Mouse (Mus musculus): ENCODE data around the gene Twsg1.
A peak's percentile ranks its signal among the peaks of the same experiment; 100 is the strongest.

Gene Twsg1

GRCm38 (mm10) chr17:65931525-65931924, 19.5 kb downstream of the Twsg1 start:
- no peak for DNase-seq (ENCODE audit: low spot score)

- peak; percentile 84 for DNase-seq (ENCODE audit: low spot score)
Measured at GRCm38 (mm10) chr17:65930960-65931359, 20.1 kb downstream of the Twsg1 start.

- DNase-seq (ENCODE audit: low spot score) = no peak
Measured at GRCm38 (mm10) chr17:65930158-65930826, 20.7 kb downstream of the Twsg1 start.

DNA sequence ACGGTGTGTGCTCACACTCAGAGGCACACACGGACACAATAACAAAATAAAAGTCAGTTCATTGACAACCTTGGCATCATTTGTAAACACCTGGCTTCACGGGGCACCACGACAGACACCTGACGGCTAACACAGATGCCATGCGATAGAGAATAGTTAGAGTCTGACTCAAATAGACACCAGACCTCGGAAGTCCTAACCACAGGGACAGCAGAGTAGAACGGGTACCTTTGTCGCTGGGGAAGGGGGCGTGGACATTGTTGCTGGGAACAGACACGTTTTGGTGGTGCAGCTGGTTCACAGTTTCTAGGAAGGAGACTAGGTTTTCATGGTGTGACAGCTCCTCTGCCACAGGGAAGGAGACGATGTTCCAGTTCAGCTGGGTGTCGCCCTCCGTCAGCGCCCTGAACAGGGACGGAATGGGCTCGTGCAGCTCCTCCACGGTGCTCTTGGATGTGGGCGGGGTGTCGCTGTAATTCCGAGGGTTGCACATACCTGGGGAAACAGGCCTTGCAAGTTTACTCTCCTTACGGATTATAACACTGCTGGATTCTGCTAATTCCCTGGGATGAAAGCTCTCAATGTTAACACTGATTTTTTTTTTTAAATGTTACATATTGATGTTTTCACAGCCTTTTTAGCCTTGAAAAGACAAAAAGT, 21.6 kb downstream of the Twsg1 start:
- no peak for DNase-seq (ENCODE audit: low spot score)

- DNase-seq (ENCODE audit: low spot score) = no peak
Measured at GRCm38 (mm10) chr17:65927077-65927476, 23.9 kb downstream of the Twsg1 start.

DNA sequence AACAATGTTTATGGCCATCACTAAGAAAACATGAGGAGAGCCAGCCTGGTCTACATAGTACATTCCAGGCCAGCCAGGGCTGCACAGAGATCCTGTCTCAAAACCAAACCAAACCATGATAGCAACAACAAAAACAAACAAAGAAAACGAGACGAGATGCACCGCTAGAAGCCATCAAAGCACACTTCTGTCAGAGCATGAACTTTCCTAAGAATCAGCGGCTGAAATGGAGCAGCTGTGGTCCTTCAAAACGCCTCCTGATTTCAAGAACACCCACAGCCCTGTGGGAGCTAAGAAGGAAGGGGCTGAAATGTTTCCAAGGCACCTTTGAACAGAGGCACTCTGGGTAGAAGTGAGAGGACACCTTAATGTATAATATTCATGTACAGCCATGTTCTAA, 26.8 kb downstream of the Twsg1 start:
- DNase-seq (ENCODE audit: low spot score) = no peak

GRCm38 (mm10) chr17:65921975-65922374, 29.1 kb downstream of the Twsg1 start:
- no peak for DNase-seq (ENCODE audit: low spot score)

DNA sequence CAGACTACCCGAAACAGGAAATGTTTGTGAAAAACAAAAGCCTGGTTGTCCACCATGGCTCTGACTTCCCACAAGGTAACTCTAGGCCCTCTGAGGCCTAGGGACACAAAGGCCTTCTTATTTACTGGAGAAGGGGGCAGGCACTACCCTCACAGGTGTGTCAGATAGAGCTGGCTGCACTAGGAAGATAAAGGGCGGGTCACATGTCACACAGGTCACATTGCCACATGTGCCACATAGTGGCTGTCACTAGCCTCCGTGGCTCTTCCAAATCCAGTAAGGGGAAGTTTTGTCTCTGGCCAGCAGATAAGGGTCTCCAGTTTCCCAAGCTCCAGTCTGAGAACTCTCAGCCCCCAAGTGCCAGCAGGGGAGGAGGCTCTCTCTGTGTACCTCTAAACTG, 31.8 kb downstream of the Twsg1 start:
- no peak for DNase-seq (ENCODE audit: low spot score)

- DNase-seq (ENCODE audit: low spot score) = peak; percentile 84
Measured at GRCm38 (mm10) chr17:65916135-65916668, 34.8 kb downstream of the Twsg1 start.

GRCm38 (mm10) chr17:65914083-65914482, 36.9 kb downstream of the Twsg1 start:
- DNase-seq (ENCODE audit: low spot score) = no peak

DNA sequence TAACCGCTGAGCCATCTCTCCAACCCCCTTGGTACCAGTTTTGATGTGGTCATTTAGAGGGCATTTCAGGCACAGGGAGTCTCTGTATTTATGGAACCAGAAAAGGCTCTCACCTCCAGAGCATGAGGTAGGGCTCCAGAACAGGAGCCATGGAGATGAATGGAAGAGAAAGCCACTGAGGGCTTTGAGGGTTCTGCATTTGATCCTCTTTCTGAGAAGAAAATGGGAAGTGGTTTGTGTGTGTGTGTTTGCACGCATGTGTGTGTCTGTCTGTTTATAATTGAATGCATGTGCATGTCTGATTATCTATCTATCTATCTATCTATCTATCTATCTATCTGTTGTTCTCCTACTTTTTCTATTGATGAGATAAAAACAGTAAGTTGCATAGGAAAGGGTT, 38.8 kb downstream of the Twsg1 start:
- DNase-seq (ENCODE audit: low spot score) = no peak

GRCm38 (mm10) chr17:65911285-65912069, 39.5 kb downstream of the Twsg1 start:
- no peak for DNase-seq (ENCODE audit: low spot score)

GRCm38 (mm10) chr17:65908270-65908669, 42.8 kb downstream of the Twsg1 start:
- DNase-seq (ENCODE audit: low spot score) = no peak

DNA sequence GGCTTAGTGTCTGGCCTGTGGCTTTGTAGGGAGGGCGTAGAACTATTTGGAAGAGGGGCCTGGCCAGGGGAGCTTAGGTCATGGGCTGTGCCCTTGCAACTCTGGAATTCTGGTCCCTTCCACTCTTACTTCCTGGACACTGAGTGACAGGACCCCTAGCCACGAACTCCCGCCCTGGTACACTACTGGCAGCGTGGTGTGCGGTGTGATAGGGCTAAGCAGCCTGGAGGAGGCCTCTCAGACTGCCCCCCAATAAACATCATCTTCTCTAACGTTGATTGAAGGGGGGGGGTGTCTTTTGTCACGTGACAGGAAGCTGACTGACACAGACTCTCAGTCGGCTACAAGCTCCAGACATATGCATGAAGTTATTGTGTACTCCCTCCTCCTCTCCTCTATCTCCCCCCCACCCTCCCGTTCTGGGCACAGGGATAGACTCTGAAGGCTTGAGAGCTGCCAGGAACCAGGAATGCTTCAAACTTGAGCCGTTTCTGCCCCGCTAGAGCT, 44.1 kb downstream of the Twsg1 start:
- peak; percentile 30 for DNase-seq (ENCODE audit: low spot score)

- DNase-seq (ENCODE audit: low spot score) = peak; percentile 31
Measured at GRCm38 (mm10) chr17:65906313-65906894, 44.6 kb downstream of the Twsg1 start.

DNA sequence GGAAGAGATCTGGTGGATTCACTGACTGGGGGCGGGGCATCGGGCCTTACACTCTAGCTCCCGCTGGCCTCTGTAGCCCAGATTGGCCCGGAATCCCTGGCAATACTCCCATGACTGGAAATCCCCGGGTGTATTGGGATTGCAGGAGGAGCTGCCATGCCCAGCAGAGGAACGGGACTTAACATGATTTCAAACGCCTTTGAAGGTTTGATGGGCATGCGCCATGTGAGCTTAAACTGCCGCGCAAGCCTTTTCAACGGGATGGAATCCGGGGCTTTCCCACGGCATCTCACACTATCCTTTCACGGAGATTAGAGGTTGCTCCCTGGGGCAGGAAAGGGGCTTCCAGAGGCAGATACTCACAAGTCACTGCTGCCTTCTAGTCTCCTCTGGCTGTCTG, 45.8 kb downstream of the Twsg1 start:
- peak; percentile 85 for DNase-seq (ENCODE audit: low spot score)

- no peak for DNase-seq (ENCODE audit: low spot score)
Measured at GRCm38 (mm10) chr17:65903826-65904225, 47.2 kb downstream of the Twsg1 start.

DNA sequence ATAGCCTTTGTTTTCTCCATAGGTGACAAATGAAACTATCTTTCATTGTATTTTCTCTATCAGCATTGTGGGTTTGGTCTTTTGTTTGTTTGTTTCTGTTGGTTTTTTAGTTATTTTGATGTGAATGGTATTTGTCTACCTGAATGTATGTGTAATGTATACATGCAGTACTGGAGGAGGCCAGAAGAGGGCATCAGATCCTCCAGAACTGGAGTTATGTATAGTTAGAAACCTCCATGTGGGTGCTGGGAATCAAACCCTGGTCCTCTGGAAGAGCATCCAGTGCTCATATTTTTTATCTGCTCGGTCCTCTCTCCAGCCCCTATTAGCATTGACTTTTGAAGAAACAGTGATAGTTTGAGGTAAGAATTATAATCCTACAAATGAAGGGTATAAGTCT, 48.0 kb downstream of the Twsg1 start:
- DNase-seq (ENCODE audit: low spot score) = no peak

DNA sequence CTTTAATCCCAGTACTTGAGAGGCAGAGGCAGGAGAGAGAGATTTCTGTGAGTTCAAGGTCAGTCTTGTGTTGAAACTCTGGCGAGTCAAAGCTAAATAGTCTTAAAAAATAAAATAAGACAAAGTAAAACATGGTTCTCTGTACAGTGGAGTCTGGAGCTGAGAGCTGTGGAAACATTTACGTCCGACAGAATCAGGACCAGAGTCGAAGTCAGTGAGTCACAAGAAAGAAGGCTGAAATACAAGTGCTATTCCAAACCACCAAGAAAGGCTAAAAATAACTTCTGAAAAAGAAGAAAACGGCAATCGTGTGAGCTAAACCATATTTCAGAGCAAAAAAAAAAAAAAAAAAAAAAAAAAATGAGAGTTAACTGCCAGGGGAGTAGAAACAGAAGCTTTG, 48.7 kb downstream of the Twsg1 start:
- DNase-seq (ENCODE audit: low spot score) = no peak

DNA sequence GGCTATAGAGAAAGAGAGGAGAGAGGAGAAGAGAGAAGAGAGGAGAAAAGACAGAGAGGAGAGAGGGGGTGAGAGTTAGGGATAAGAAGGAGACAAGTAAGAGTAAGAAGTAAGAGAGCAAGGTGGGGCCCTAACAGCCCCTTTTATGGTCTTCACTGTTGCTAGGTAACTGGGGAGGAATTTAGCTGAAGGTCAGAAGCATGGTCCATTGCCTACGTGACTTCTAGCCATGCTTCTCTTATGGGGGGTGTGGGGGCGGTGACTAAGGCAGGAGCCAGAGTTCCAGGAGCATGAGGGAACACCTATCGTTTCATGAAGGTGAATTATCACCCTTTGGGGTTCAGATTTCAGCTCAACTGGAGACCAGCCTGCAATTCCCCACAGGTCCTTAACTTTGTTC, 55.0 kb downstream of the Twsg1 start:
- no peak for DNase-seq (ENCODE audit: low spot score)

GRCm38 (mm10) chr17:65889476-65889875, 61.5 kb downstream of the Twsg1 start:
- DNase-seq (ENCODE audit: low spot score) = no peak

- DNase-seq (ENCODE audit: low spot score) = peak; percentile 58
Measured at GRCm38 (mm10) chr17:65886571-65886970, 64.5 kb downstream of the Twsg1 start.

All from MN1 (cell line).